Mouse (Mus musculus) embryo, embryonic 11.5 days (tissue): ENCODE data around the gene Prdx5.

Experiments
- DNase-seq: peaks from one replicate; pipeline ENCODE4 v3.0.0-alpha.2; 2012; ENCODE audit warnings: low read depth, low spot score

The Prdx5 gene

GRCm38 (mm10) chr19:6909507-6910289, at the start of gene Prdx5, which contains the start of gene Trmt112:
TSS of gene Prdx5 (minus strand) at chr19:6910106.
TSS of gene Trmt112 (plus strand) at chr19:6909698.
- DNase-seq: peak; percentile 88

GRCm38 (mm10) chr19:6956461-6956860, 46.6 kb upstream of the Prdx5 start:
- no peak for DNase-seq

GRCm38 (mm10) chr19:6955424-6955823, 45.5 kb upstream of the Prdx5 start:
- no peak for DNase-seq

DNA sequence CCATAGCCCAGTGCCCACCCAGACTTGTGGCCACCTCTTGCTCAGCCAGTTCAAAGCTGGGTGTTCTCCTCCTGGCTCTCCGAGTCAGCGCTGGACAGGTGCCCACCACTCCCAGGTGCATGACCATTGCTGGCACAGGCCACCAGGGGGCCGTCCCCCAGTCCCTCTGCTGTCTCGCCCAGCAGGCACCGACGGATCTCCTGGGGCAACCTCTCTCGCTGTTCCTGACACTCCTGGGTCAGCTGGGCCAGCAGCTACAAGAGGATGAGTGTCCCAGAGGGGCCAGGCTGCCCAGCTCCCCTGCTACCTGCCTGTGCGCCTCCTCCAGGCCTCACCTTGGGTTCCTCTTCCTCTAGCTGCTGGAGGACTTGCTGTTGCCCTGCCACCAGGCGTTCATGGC, 44.1 kb upstream of the Prdx5 start:
- no peak for DNase-seq

DNA sequence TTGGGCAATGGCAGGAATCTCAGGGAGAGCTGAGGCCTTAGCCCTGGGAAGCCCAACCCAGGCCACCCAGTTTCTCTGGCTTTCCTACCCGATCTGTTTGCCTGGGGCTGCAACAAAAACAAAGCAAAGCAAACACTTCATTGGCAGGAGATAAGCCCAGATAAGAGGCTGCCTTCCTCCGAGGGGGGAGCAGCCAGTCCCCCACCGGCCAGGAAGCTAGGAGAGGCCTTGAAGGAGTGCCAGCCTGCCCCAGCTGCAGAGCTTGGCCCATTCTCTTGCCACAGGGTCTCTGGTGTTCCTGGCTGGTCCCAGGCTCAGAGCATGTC, 42.8 kb upstream of the Prdx5 start:
- DNase-seq: no peak

GRCm38 (mm10) chr19:6951994-6952711, 42.2 kb upstream of the Prdx5 start:
- DNase-seq: peak; percentile 26

- peak; percentile 83 for DNase-seq
Measured at GRCm38 (mm10) chr19:6951381-6951968, 41.6 kb upstream of the Prdx5 start.

DNA sequence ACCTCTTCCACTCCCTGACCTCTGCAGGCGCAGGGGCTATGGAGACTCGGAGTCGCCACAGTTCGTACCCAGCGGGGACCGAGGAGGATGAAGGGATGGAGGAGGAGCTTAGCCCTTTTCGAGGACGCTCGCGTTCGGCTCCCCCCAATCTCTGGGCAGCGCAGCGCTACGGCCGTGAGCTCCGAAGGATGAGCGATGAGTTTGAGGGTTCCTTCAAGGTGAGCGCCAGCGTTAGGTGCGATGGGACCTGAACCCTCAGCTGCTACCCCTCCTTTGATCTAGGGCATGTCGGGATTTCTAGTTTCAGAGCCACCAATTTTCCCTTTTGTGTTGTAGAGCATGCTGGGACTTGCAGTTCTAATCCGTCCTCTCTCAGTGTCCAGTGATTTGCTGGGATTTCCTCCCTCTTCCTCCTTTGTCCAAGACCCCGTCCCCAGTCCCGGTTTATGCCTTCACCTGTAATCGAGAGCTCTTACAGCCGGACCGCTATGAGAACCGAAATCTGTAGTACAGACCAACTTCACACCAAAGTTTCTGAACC, 40.8 kb upstream of the Prdx5 start:
- no peak for DNase-seq

DNA sequence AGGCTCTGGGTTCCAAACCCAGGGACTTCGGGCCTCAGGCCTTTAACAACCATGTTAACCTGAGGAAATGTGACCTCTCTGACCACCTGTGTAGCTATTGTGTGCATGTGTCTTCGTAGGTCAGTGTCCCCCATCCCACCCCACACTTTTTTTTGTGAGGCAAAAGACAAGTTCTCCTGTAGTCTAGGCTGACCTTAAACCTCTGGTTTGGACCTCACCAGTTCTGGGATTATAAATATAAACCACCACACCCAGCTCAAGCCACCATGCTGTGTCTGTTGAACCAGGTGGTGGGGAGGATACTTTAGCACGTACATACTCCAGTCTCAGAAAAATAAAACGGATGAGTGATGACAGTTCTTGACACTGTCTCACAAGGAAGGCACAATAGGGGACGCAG, 40.0 kb upstream of the Prdx5 start:
- DNase-seq: no peak

- DNase-seq: no peak
Measured at GRCm38 (mm10) chr19:6949532-6949931, 39.6 kb upstream of the Prdx5 start.

- no peak for DNase-seq
Measured at GRCm38 (mm10) chr19:6948186-6948585, 38.3 kb upstream of the Prdx5 start.

DNA sequence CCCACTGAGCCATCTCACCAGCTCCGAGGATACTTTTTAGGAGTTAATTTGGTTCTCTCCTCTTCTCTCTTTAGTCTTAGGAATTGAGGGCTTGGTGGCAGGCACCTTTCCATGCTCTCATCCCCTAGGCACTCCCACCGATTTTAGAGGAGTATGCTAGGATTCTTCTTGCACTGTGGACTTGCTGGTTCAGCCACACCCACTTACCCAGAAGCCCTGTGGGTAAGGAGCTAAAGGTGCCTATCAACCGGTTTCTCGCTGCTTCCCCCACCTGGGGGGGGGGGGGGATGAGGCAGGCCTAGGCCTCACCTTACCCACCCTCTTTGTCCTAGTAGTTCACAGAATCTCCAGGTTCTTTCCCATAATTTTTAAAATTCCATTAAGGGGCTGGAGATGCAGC, 37.8 kb upstream of the Prdx5 start:
- DNase-seq: no peak

- no peak for DNase-seq
Measured at GRCm38 (mm10) chr19:6943709-6944108, 33.8 kb upstream of the Prdx5 start.

GRCm38 (mm10) chr19:6942764-6943163, 32.9 kb upstream of the Prdx5 start:
- DNase-seq: no peak

GRCm38 (mm10) chr19:6942249-6942691, 32.4 kb upstream of the Prdx5 start, which contains the start of gene Gpr137:
TSS of gene Gpr137 (minus strand) at chr19:6942480.
- peak; percentile 80 for DNase-seq

- DNase-seq: peak; percentile 88
Measured at GRCm38 (mm10) chr19:6941372-6942248, 31.7 kb upstream of the Prdx5 start, which contains the start of gene Bad. TSS of gene Bad (plus strand) at chr19:6941861.

DNA sequence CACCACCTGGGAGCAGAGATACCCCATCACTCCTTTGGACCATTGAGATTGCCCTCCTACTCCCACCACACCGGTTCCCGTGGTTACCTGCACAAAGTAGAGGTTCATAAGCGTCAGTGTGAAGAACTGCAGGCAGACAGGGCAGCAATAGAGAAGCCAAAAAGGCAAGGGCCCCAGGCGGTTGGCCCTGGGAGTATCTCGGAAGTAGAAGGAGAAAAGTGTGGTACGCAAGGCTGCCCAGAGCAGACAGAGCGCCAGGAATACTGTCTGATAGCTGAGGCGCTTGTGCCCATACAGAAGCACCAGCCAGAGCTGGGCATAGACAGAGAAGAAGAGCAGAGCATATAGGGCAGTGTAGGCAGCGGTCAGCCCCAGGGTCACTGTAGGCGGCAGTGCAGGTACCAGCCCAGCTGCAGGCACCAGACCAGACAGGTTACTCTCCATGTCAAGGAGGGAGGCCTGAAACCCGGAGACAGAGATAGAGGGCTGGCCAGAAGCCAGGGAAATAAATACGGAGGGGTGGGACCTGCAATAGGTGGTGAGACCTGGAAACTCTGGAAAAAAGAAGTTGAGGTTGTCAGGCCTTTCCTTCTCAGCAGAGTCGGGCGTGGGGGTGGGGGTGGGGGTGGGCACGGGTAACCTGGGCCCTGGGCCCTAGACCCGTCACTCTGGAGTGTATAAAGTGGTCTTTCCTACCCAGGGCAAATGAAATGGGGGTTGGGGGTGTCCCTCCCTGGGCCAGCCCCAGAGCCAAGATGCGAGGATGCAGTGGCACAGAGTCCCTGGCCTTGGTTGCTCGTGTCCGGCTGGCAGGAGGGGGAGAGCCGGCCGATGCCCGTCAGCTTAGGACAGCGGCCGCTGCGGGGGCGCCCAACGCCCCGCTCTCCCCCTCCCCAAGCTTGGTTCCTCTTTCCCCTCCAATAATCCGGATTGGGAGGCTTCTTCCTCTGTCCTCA, 30.8 kb upstream of the Prdx5 start:
- no peak for DNase-seq

- no peak for DNase-seq
Measured at GRCm38 (mm10) chr19:6939106-6940002, 29.4 kb upstream of the Prdx5 start.
